Mouse (Mus musculus) embryonic facial prominence, embryonic 15.5 days (tissue): ENCODE results near the gene Rsph3a. TPM values are rescaled to one million over a fixed set of nuclear protein-coding genes. Genes with fewer than 3 reads are reported as not detected.

Experiments
- ATAC-seq: fragments of 200-750 bp; cut with Nextera tagmentation; 2 replicates; pipeline ENCODE4 v1.8.0; 2017; ENCODE audit warnings: low read depth, moderate TSS enrichment; ENCODE audit not compliant: insufficient number of reproducible peaks, low FRiP score, low TSS enrichment
- H3K27ac ChIP-seq: fragments of 300-500 bp; sonication (generic); replicated peaks from 2 replicates; pipeline ENCODE4 v1.5.1; 2015; ENCODE audit warnings: mild to moderate bottlenecking, inconsistent platforms
- H3K27me3 ChIP-seq: fragments of 300-500 bp; sonication (generic); 2 replicates; pipeline ENCODE4 v1.6.1; 2015; ENCODE audit warnings: inconsistent platforms
- H3K36me3 ChIP-seq: fragments of 300-500 bp; sonication (generic); 2 replicates; pipeline ENCODE4 v1.6.1; 2015; ENCODE audit warnings: mild to moderate bottlenecking, inconsistent platforms
- H3K4me1 ChIP-seq: fragments of 300-500 bp; sonication (generic); 2 replicates; pipeline ENCODE4 v1.6.1; 2015; ENCODE audit warnings: inconsistent platforms
- H3K4me2 ChIP-seq: fragments of 300-500 bp; sonication (generic); replicated peaks from 2 replicates; pipeline ENCODE4 v1.6.1; 2015; ENCODE audit warnings: mild to moderate bottlenecking, inconsistent platforms
- H3K4me3 ChIP-seq: fragments of 300-500 bp; sonication (generic); replicated peaks from 2 replicates; pipeline ENCODE4 v1.5.1; 2015; ENCODE audit warnings: mild to moderate bottlenecking, inconsistent platforms
- H3K9ac ChIP-seq: fragments of 300-500 bp; sonication (generic); 2 replicates; pipeline ENCODE4 v1.6.1; 2015; ENCODE audit warnings: inconsistent platforms
- H3K9me3 ChIP-seq: fragments of 300-500 bp; sonication (generic); replicated peaks from 2 replicates; pipeline ENCODE4 v1.6.1; 2016; ENCODE audit warnings: inconsistent platforms
- WGBS: fragments of 180-500 bp; shearing (Covaris S2); methylation state at CpG from one replicate; pipeline ENCODE4 v1.1.7; 2015; 5-methylcytosine and 5-hydroxymethylcytosine counted together
- polyA plus RNA-seq: library from polyadenylated mRNA; unstranded; fragments of >200 nt; fragmentation: Nextera tagmentation; extraction: Ambion mirVana; gene quantifications from 2 replicates; pipeline ENCODE4 v1.2.1, GENCODE M21; 2015

The Rsph3a gene
- polyA plus RNA-seq, 1 experiment from 2014 or later: 62.1 TPM

- Histone ChIP-seq H3K4me1 (no peaks in the 10 kb centered on the region), H3K4me3 (no peak overlapping the region), H3K27me3 (no peaks in the 10 kb centered on the region), H3K4me2 (no peak overlapping the region), H3K27ac (no peak overlapping the region), H3K9ac (no peak overlapping the region), H3K36me3 (no peaks in the 10 kb centered on the region), H3K9me3 (no peaks in the 10 kb centered on the region)
- ATAC-seq: no peak
- 76% methylated on average over 9 of the region's 9 CpGs for WGBS
Observed at GRCm38 (mm10) chr17:7915791-7916190, 29.6 kb upstream of the Rsph3a start.

GRCm38 (mm10) chr17:7916782-7917574 lies 28.4 kb upstream of the Rsph3a start:
- H3K27ac ChIP-seq: no peak overlapping the region
- H3K27me3 ChIP-seq: no peaks in the 10 kb centered on the region
- WGBS: 79% methylated on average over 12 of the region's 12 CpGs
- no peaks in the 10 kb centered on the region for H3K36me3 ChIP-seq
- no peak for ATAC-seq
- no peak overlapping the region for H3K4me2 ChIP-seq
- no peaks in the 10 kb centered on the region for H3K9me3 ChIP-seq
- H3K9ac ChIP-seq: no peak overlapping the region
- H3K4me3 ChIP-seq: no peak overlapping the region
- H3K4me1 ChIP-seq: no peaks in the 10 kb centered on the region

- H3K27ac ChIP-seq: no peak overlapping the region
- no peaks in the 10 kb centered on the region for H3K9me3 ChIP-seq
- no peak overlapping the region for H3K4me2 ChIP-seq
- no peaks in the 10 kb centered on the region for H3K36me3 ChIP-seq
- no peaks in the 10 kb centered on the region for H3K4me1 ChIP-seq
- WGBS: 77% methylated on average over 2 of the region's 2 CpGs
- H3K4me3 ChIP-seq: no peak overlapping the region
- ATAC-seq: no peak
- no peak overlapping the region for H3K9ac ChIP-seq
- H3K27me3 ChIP-seq: no peaks in the 10 kb centered on the region
Observed at GRCm38 (mm10) chr17:7918355-7918754, 27.1 kb upstream of the Rsph3a start.

GRCm38 (mm10) chr17:7919209-7919608 lies 26.2 kb upstream of the Rsph3a start:
- no peak for ATAC-seq
- no peaks in the 10 kb centered on the region for H3K9me3 ChIP-seq
- H3K4me3 ChIP-seq: no peak overlapping the region
- H3K36me3 ChIP-seq: no peaks in the 10 kb centered on the region
- H3K27me3 ChIP-seq: no peaks in the 10 kb centered on the region
- no peak overlapping the region for H3K4me2 ChIP-seq
- no peak overlapping the region for H3K9ac ChIP-seq
- H3K27ac ChIP-seq: no peak overlapping the region
- H3K4me1 ChIP-seq: no peaks in the 10 kb centered on the region
- WGBS: 59% methylated on average over 2 of the region's 2 CpGs

GRCm38 (mm10) chr17:7922564-7922963 lies 22.9 kb upstream of the Rsph3a start:
- no peak overlapping the region for H3K4me3 ChIP-seq
- 79% methylated on average over 5 of the region's 5 CpGs for WGBS
- H3K9me3 ChIP-seq: no peaks in the 10 kb centered on the region
- H3K27ac ChIP-seq: no peak overlapping the region
- no peak for ATAC-seq
- H3K27me3 ChIP-seq: no peaks in the 10 kb centered on the region
- H3K4me2 ChIP-seq: no peak overlapping the region
- no peaks in the 10 kb centered on the region; the same call in 1 of the 2 replicates for H3K4me1 ChIP-seq
- no peak overlapping the region for H3K9ac ChIP-seq
- no peaks in the 10 kb centered on the region for H3K36me3 ChIP-seq

- 87% methylated on average over 13 of the region's 13 CpGs for WGBS
- Histone ChIP-seq H3K9ac (no peak overlapping the region), H3K4me3 (no peak overlapping the region), H3K4me1 (no peaks in the 10 kb centered on the region; the same call in 1 of the 2 replicates), H3K27me3 (no peaks in the 10 kb centered on the region), H3K4me2 (no peak overlapping the region), H3K36me3 (no peaks in the 10 kb centered on the region), H3K27ac (no peak overlapping the region), H3K9me3 (no peaks in the 10 kb centered on the region)
- ATAC-seq: no peak
Observed at GRCm38 (mm10) chr17:7924185-7924725, 21.2 kb upstream of the Rsph3a start.

GRCm38 (mm10) chr17:7925413-7926160 lies 19.8 kb upstream of the Rsph3a start, which contains the start of gene Tagap:
Gene Tagap (plus strand): TSS chr17:7926000.
- 61% methylated on average over 13 of the region's 13 CpGs for WGBS
- H3K9me3 ChIP-seq: no peaks in the 10 kb centered on the region
- ATAC-seq: no peak

GRCm38 (mm10) chr17:7927582-7928535 lies 17.6 kb upstream of the Rsph3a start:
- Histone ChIP-seq H3K4me1 (peaks cover 8% of the 10 kb centered on the region), H3K9ac (no peak overlapping the region), H3K27me3 (no peaks in the 10 kb centered on the region), H3K4me2 (no peak overlapping the region), H3K9me3 (no peaks in the 10 kb centered on the region), H3K36me3 (no peaks in the 10 kb centered on the region), H3K4me3 (no peak overlapping the region), H3K27ac (no peak overlapping the region)
- WGBS: 66% methylated on average over 24 of the region's 24 CpGs
- no peak for ATAC-seq

More at GRCm38 (mm10) chr17:7925413-7926160, 19.8 kb upstream of the Rsph3a start, which contains the start of gene Tagap:
- H3K4me2 ChIP-seq: no peak within 1 kb of the TSS
- no peaks in the 10 kb centered on the region for H3K36me3 ChIP-seq
- no peaks in the 10 kb centered on the region for H3K27me3 ChIP-seq
- H3K4me3 ChIP-seq: no peak within 1 kb of the TSS
- no peaks in the 10 kb centered on the region; the same call in 1 of the 2 replicates for H3K4me1 ChIP-seq
- no peak within 1 kb of the TSS for H3K9ac ChIP-seq
- H3K27ac ChIP-seq: no peak within 1 kb of the TSS

GRCm38 (mm10) chr17:7928662-7929061 lies 16.8 kb upstream of the Rsph3a start:
- no peak overlapping the region for H3K4me2 ChIP-seq
- H3K9me3 ChIP-seq: no peaks in the 10 kb centered on the region
- no peak overlapping the region for H3K27ac ChIP-seq
- H3K4me1 ChIP-seq: peaks cover 8% of the 10 kb centered on the region
- no peak overlapping the region for H3K9ac ChIP-seq
- H3K36me3 ChIP-seq: no peaks in the 10 kb centered on the region
- ATAC-seq: no peak
- WGBS: 81% methylated on average over 6 of the region's 6 CpGs
- H3K27me3 ChIP-seq: no peaks in the 10 kb centered on the region
- H3K4me3 ChIP-seq: no peak overlapping the region

- no peak for ATAC-seq
- Histone ChIP-seq H3K4me1 (peaks cover 8% of the 10 kb centered on the region), H3K27ac (no peak overlapping the region), H3K9ac (no peak overlapping the region), H3K4me2 (no peak overlapping the region), H3K27me3 (no peaks in the 10 kb centered on the region), H3K9me3 (no peaks in the 10 kb centered on the region), H3K4me3 (no peak overlapping the region), H3K36me3 (no peaks in the 10 kb centered on the region)
- 30% methylated on average over 8 of the region's 8 CpGs for WGBS
Observed at GRCm38 (mm10) chr17:7929279-7929678, 16.1 kb upstream of the Rsph3a start.
